In the genomic region with DNA sequence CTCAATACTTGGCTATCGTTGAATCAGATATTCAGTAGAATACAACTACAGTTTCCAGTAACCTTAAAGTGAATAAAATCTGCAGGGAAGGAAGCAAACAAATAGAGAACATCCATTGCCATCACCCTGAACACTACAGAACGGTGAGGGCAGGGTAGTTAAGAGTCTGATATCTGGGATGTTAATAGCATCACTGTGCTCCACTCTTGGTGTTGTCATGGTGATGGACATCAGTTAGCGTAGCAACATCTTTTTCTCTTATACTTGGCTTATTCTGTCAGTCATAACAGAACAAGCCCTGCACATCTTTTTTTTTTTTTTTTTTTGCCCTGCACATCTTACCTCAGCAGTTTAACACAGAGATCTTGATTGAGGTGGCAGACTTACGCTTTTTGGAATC, we compare ENCODE assay signal across 20 mouse cellular contexts.
DNase-seq lines count a peak whose midpoint lies in the region; ATAC-seq and TF ChIP-seq lines count a peak whose summit lies in the region.
"Had no signal": no experiment of that assay in that cellular context is flagged by ENCODE, and none has a peak within 500 bp of the region (broad histone marks: within the 10 kb centered on the region; RNA-seq: fewer than 3 reads in every experiment).

No protein-coding gene starts in this region.

- H3K27me3 ChIP-seq in forebrain, embryonic 14.5 days (replicated peaks; ENCODE audit: control insufficient read depth, insufficient read depth, low read length) = no peaks in the 10 kb centered on the region
- no peaks in the 10 kb centered on the region for H3K27me3 ChIP-seq in forebrain, embryonic 15.5 days
- no peaks in the 10 kb centered on the region for H3K27me3 ChIP-seq in midbrain, embryonic 15.5 days (replicated peaks)
- H3K27me3 ChIP-seq: CH12.LX had no signal

- no peak overlapping the region for H3K27ac ChIP-seq in forebrain, embryonic 14.5 days (ENCODE audit: low read depth, low read length)
- no peak overlapping the region for H3K27ac ChIP-seq in forebrain, embryonic 15.5 days (replicated peaks)
- peak overlapping the region; percentile 65 for H3K27ac ChIP-seq in layer of hippocampus, adult 2 months
- peak overlapping the region; percentile 51; the same call in 1 of the 2 replicates for H3K27ac ChIP-seq in midbrain, embryonic 15.5 days
- H3K27ac ChIP-seq: embryonic facial prominence, embryonic 10.5 days; hindbrain, embryonic 10.5 days had no signal

- no peaks in the 10 kb centered on the region for H3K4me1 ChIP-seq in forebrain, embryonic 14.5 days (ENCODE audit: control insufficient read depth, insufficient read depth, low read length)
- H3K4me1 ChIP-seq in forebrain, embryonic 15.5 days = peaks cover 7% of the 10 kb centered on the region; the same call in 1 of the 2 replicates
- H3K4me1 ChIP-seq in midbrain, embryonic 15.5 days = peaks cover 35% of the 10 kb centered on the region
- H3K4me1 ChIP-seq: embryonic facial prominence, embryonic 10.5 days; heart, embryonic 12.5 days had no signal

- no peaks in the 10 kb centered on the region for H3K9me3 ChIP-seq in forebrain, embryonic 14.5 days (replicated peaks; ENCODE audit: control insufficient read depth, low read length)
- no peaks in the 10 kb centered on the region for H3K9me3 ChIP-seq in forebrain, embryonic 15.5 days
- H3K9me3 ChIP-seq in midbrain, embryonic 15.5 days = no peaks in the 10 kb centered on the region
- H3K9me3 ChIP-seq: embryonic facial prominence, embryonic 10.5 days; heart, embryonic 12.5 days; hindbrain, embryonic 10.5 days had no signal

- H3K4me2 ChIP-seq in forebrain, embryonic 14.5 days (ENCODE audit: low read length) = no peak overlapping the region
- no peak overlapping the region for H3K4me2 ChIP-seq in forebrain, embryonic 15.5 days (replicated peaks)
- H3K4me2 ChIP-seq in midbrain, embryonic 15.5 days = no peak overlapping the region
- H3K4me2 ChIP-seq: heart, embryonic 12.5 days had no signal

- H3K9ac ChIP-seq in forebrain, embryonic 14.5 days (ENCODE audit: low read length) = no peak overlapping the region
- no peak overlapping the region for H3K9ac ChIP-seq in forebrain, embryonic 15.5 days (replicated peaks)
- no peak overlapping the region for H3K9ac ChIP-seq in midbrain, embryonic 15.5 days
- H3K9ac ChIP-seq: heart, embryonic 12.5 days had no signal

- no peaks in the 10 kb centered on the region for H3K36me3 ChIP-seq in forebrain, embryonic 14.5 days (ENCODE audit: control insufficient read depth, insufficient read depth, low read length)
- H3K36me3 ChIP-seq in forebrain, embryonic 15.5 days = no peaks in the 10 kb centered on the region
- H3K36me3 ChIP-seq in midbrain, embryonic 15.5 days (replicated peaks) = no peaks in the 10 kb centered on the region
- H3K36me3 ChIP-seq: embryonic facial prominence, embryonic 10.5 days; heart, embryonic 12.5 days; hindbrain, embryonic 10.5 days had no signal

- WGBS in forebrain, embryonic 14.5 days = 86% methylated on average over 4 of the region's 4 CpGs
- 76% methylated on average over 4 of the region's 4 CpGs for WGBS in forebrain, embryonic 15.5 days
- 53% methylated on average over 4 of the region's 4 CpGs for WGBS in midbrain, embryonic 15.5 days

- TF ChIP-seq POLR2A in brain, embryonic 14.5 days (IDR thresholded peaks at IDR 0.05; ENCODE audit: borderline replicate concordance, extremely low read depth, insufficient read depth, insufficient read length, poor library complexity, severe bottlenecking) = no peak

- DNase-seq in forebrain, embryonic 14.5 days (ENCODE audit: low spot score) = peak; percentile 41
- DNase-seq in layer of hippocampus, adult 2 months (ENCODE audit: low spot score in 2 of 2) = no peak
- no peak for DNase-seq in layer of hippocampus, postnatal 36 days
- DNase-seq in brain, embryonic 14.5 days (ENCODE audit: low read depth) = peak; percentile 67
- no peak for DNase-seq in spleen, postnatal 36 days (ENCODE audit: low spot score in 2 of 2)
- DNase-seq: adrenal gland, postnatal 14 days; cerebellum, adult 2 months; cerebellum, postnatal 10 days; gastrocnemius, postnatal 14 days had no signal

- peak; percentile 45; the same call in 1 of the 2 replicates for ATAC-seq in forebrain, embryonic 14.5 days
- ATAC-seq in forebrain, embryonic 15.5 days (replicated peaks) = no peak
- ATAC-seq in midbrain, embryonic 15.5 days (replicated peaks) = peak; percentile 59
- ATAC-seq in megakaryocyte, adult 5-6 weeks (ENCODE audit: poor library complexity, severe bottlenecking) = no peak
- ATAC-seq: activated CD4-positive, CD25-positive, alpha-beta regulatory T cell, adult 4 months; inflammation-experienced regulatory T-cells, adult 6 months; intestine, postnatal 0 days; Patski had no signal

- TF ChIP-seq CTCF in layer of hippocampus, adult 2 months (conservative IDR thresholded peaks at IDR 0.05) = no peak
- TF ChIP-seq CTCF in brain, embryonic 14.5 days (IDR thresholded peaks at IDR 0.05; ENCODE audit: borderline replicate concordance, extremely low read depth, insufficient read depth, insufficient read length) = no peak

- no peak overlapping the region for H3K4me3 ChIP-seq in forebrain, embryonic 14.5 days (ENCODE audit: low read depth, low read length)
- no peak overlapping the region for H3K4me3 ChIP-seq in forebrain, embryonic 15.5 days
- no peak overlapping the region for H3K4me3 ChIP-seq in layer of hippocampus, adult 2 months
- no peak overlapping the region for H3K4me3 ChIP-seq in midbrain, embryonic 15.5 days
- H3K4me3 ChIP-seq: embryonic facial prominence, embryonic 10.5 days; heart, embryonic 12.5 days; hindbrain, embryonic 10.5 days had no signal

Comparison
In these comparisons a context has a peak if more than half of its experiments do, and no peak if none do; other contexts are left out.
1. ATAC-seq: peak in forebrain, embryonic 14.5 days (single experiment) and midbrain, embryonic 15.5 days (single experiment); none in forebrain, embryonic 15.5 days (single experiment) and megakaryocyte, adult 5-6 weeks (single experiment).
2. DNase-seq: peak in forebrain, embryonic 14.5 days (single experiment) and brain, embryonic 14.5 days (single experiment); none in layer of hippocampus, adult 2 months (0 of 2), layer of hippocampus, postnatal 36 days (0 of 2) and spleen, postnatal 36 days (0 of 2).
3. H3K27ac ChIP-seq: peak in layer of hippocampus, adult 2 months (single experiment) and midbrain, embryonic 15.5 days (single experiment); none in forebrain, embryonic 14.5 days (single experiment) and forebrain, embryonic 15.5 days (single experiment).